33 mouse cellular contexts compared by ENCODE assay signal in genomic region chr10:51846287-51846686, GRCm38 (mm10).
"Had no signal": no experiment of that assay in that cellular context is flagged by ENCODE, and none has a peak within 500 bp of the region (broad histone marks: within the 10 kb centered on the region; RNA-seq: fewer than 3 reads in every experiment).

No protein-coding gene starts in this region.

- H3K9me3 ChIP-seq: limb, embryonic 10.5 days; limb, embryonic 12.5 days; limb, embryonic 13.5 days; limb, embryonic 15.5 days; liver, embryonic 12.5 days; liver, embryonic 13.5 days; liver, embryonic 15.5 days; lung, embryonic 15.5 days; megakaryocyte, embryonic 14.5 days; midbrain, embryonic 10.5 days; midbrain, embryonic 12.5 days; midbrain, embryonic 13.5 days; midbrain, embryonic 15.5 days; neural tube, embryonic 12.5 days; neural tube, embryonic 13.5 days had no signal

- H3K27me3 ChIP-seq: limb, embryonic 12.5 days; limb, embryonic 13.5 days; limb, embryonic 15.5 days; liver, embryonic 12.5 days; liver, embryonic 13.5 days; liver, embryonic 15.5 days; lung, embryonic 15.5 days; megakaryocyte, embryonic 14.5 days; midbrain, embryonic 12.5 days; midbrain, embryonic 13.5 days; midbrain, embryonic 15.5 days; neural tube, embryonic 12.5 days; neural tube, embryonic 13.5 days had no signal

- H3K4me2 ChIP-seq: limb, embryonic 12.5 days; limb, embryonic 13.5 days; limb, embryonic 15.5 days; liver, embryonic 11.5 days; liver, embryonic 12.5 days; liver, embryonic 13.5 days; liver, embryonic 15.5 days; lung, embryonic 14.5 days; lung, embryonic 15.5 days; midbrain, embryonic 11.5 days; midbrain, embryonic 12.5 days; midbrain, embryonic 13.5 days; midbrain, embryonic 15.5 days; neural tube, embryonic 12.5 days; neural tube, embryonic 13.5 days had no signal

- H3K9ac ChIP-seq: limb, embryonic 12.5 days; limb, embryonic 13.5 days; limb, embryonic 15.5 days; liver, embryonic 12.5 days; liver, embryonic 13.5 days; liver, embryonic 14.5 days; liver, embryonic 15.5 days; liver, postnatal 0 days; lung, embryonic 14.5 days; lung, embryonic 15.5 days; midbrain, embryonic 12.5 days; midbrain, embryonic 13.5 days; midbrain, embryonic 15.5 days; neural tube, embryonic 12.5 days; neural tube, embryonic 13.5 days had no signal

- H3K27ac ChIP-seq: limb, embryonic 10.5 days; limb, embryonic 12.5 days; limb, embryonic 13.5 days; limb, embryonic 15.5 days; liver, embryonic 12.5 days; liver, embryonic 13.5 days; liver, embryonic 14.5 days; liver, embryonic 15.5 days; lung, embryonic 15.5 days; macrophage; midbrain, embryonic 10.5 days; midbrain, embryonic 12.5 days; midbrain, embryonic 13.5 days; midbrain, embryonic 15.5 days; neural tube, embryonic 12.5 days; neural tube, embryonic 13.5 days had no signal

- H3K4me1 ChIP-seq: limb, embryonic 10.5 days; limb, embryonic 12.5 days; limb, embryonic 13.5 days; limb, embryonic 15.5 days; liver, embryonic 12.5 days; liver, embryonic 13.5 days; liver, embryonic 15.5 days; lung, embryonic 15.5 days; megakaryocyte, embryonic 14.5 days; midbrain, embryonic 10.5 days; midbrain, embryonic 12.5 days; midbrain, embryonic 13.5 days; midbrain, embryonic 15.5 days; neural tube, embryonic 12.5 days; neural tube, embryonic 13.5 days had no signal

- ATAC-seq: liver, embryonic 12.5 days; liver, postnatal 0 days; lung, postnatal 0 days; midbrain, embryonic 13.5 days; midbrain, embryonic 15.5 days; midbrain, embryonic 16.5 days had no signal

- H3K4me3 ChIP-seq: limb, embryonic 10.5 days; limb, embryonic 12.5 days; limb, embryonic 13.5 days; limb, embryonic 15.5 days; liver, embryonic 12.5 days; liver, embryonic 13.5 days; liver, embryonic 15.5 days; lung, embryonic 15.5 days; megakaryocyte, embryonic 14.5 days; midbrain, embryonic 10.5 days; midbrain, embryonic 12.5 days; midbrain, embryonic 13.5 days; midbrain, embryonic 15.5 days; myocyte; neural tube, embryonic 12.5 days; neural tube, embryonic 13.5 days had no signal

- DNase-seq: left cerebral cortex, postnatal 4 days; liver; liver, embryonic 13.5 days; liver, postnatal 0 days; lung, adult 18-20 months; lung, adult 2 months; lung, embryonic 14.5 days; lung, postnatal 10 days; lung, postnatal 14 days; lung, postnatal 36 days; lung, postnatal 4 days; midbrain, embryonic 14.5 days had no signal

- H3K36me3 ChIP-seq: limb, embryonic 10.5 days; limb, embryonic 12.5 days; limb, embryonic 13.5 days; limb, embryonic 15.5 days; liver, embryonic 12.5 days; liver, embryonic 13.5 days; liver, embryonic 15.5 days; lung, embryonic 15.5 days; midbrain, embryonic 10.5 days; midbrain, embryonic 12.5 days; midbrain, embryonic 13.5 days; midbrain, embryonic 15.5 days; neural tube, embryonic 12.5 days; neural tube, embryonic 13.5 days had no signal
